Mouse (Mus musculus) myocyte (in vitro differentiated cells): Measurements from ENCODE around the gene Draxin.

ENCODE experiments used
- POLR2A ChIP-seq: IDR thresholded peaks from one replicate; pipeline ENCODE4 v1.6.1; 2011; ENCODE audit warnings: low read depth, mild to moderate bottlenecking, control low read depth, moderate library complexity; ENCODE audit not compliant: insufficient read length
- USF1 ChIP-seq: IDR thresholded peaks from one replicate; pipeline ENCODE4 v1.6.1; 2011; ENCODE audit warnings: low read depth, mild to moderate bottlenecking, control low read depth, moderate library complexity

GRCm38 (mm10) chr4:148056801-148057200 is 73.7 kb downstream of the Draxin start:
- TF ChIP-seq POLR2A (no peak), USF1 (no peak)
